ENCODE assay signal across 13 mouse cellular contexts in the genomic region with DNA sequence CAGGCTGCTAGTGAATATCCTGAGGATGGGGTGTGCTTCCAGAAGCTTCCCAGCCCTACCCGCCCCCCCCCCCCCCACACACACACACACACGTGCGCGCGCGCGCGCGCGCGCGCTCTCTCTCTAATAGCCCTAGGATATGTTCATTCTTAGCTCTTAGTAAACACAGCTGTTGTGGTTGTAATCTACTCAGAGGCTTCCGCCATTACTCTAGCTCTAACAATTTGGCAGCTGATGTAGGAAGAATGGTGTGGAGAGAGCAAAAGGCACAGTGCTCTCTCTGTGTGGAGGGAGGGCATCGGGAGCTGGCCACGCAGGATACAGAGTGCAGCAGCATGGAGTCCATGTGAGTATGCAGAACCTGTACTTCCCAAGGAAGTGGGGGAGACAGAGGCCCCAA.
DNase-seq lines count a peak whose midpoint lies in the region; ATAC-seq and TF ChIP-seq lines count a peak whose summit lies in the region.
"Had no signal": no experiment of that assay in that cellular context is flagged by ENCODE, and none has a peak within 500 bp of the region (broad histone marks: within the 10 kb centered on the region; RNA-seq: fewer than 3 reads in every experiment).

No protein-coding gene starts in this region.

- H3K27me3 ChIP-seq in E14TG2a.4 (ENCODE audit: insufficient read depth, low read length) = no peaks in the 10 kb centered on the region
- H3K27me3 ChIP-seq in forebrain, embryonic 16.5 days (replicated peaks; ENCODE audit: control insufficient read depth, insufficient read depth, low read length) = no peaks in the 10 kb centered on the region
- H3K27me3 ChIP-seq in limb, embryonic 10.5 days (ENCODE audit: low read depth, poor library complexity, severe bottlenecking) = no peaks in the 10 kb centered on the region
- H3K27me3 ChIP-seq: heart, embryonic 13.5 days; liver, embryonic 12.5 days had no signal

- TF ChIP-seq CTCF in E14TG2a.4 (conservative IDR thresholded peaks at IDR 0.05; ENCODE audit: low read length) = no peak

- WGBS in forebrain, embryonic 16.5 days = 48% methylated on average over 14 of the region's 15 CpGs
- WGBS in limb, embryonic 10.5 days = 75% methylated on average over 15 of the region's 15 CpGs

- peaks cover 11% of the 10 kb centered on the region for H3K4me1 ChIP-seq in E14TG2a.4 (replicated peaks; ENCODE audit: low read depth, low read length)
- peaks cover 26% of the 10 kb centered on the region for H3K4me1 ChIP-seq in forebrain, embryonic 16.5 days (replicated peaks; ENCODE audit: control insufficient read depth, insufficient read depth, low read length)
- peaks cover 22% of the 10 kb centered on the region for H3K4me1 ChIP-seq in limb, embryonic 10.5 days

- no peak overlapping the region for H3K9ac ChIP-seq in forebrain, embryonic 16.5 days (replicated peaks; ENCODE audit: low read depth, low read length)
- H3K9ac ChIP-seq: heart, embryonic 13.5 days; liver, embryonic 12.5 days had no signal

- H3K36me3 ChIP-seq in E14TG2a.4 (ENCODE audit: insufficient read depth, low read length) = no peaks in the 10 kb centered on the region
- no peaks in the 10 kb centered on the region for H3K36me3 ChIP-seq in forebrain, embryonic 16.5 days (ENCODE audit: control insufficient read depth, insufficient read depth)
- H3K36me3 ChIP-seq in limb, embryonic 10.5 days = peaks cover 6% of the 10 kb centered on the region; the same call in 1 of the 2 replicates

- H3K4me2 ChIP-seq in forebrain, embryonic 16.5 days (ENCODE audit: low read length) = no peak overlapping the region
- H3K4me2 ChIP-seq: heart, embryonic 13.5 days; liver, embryonic 12.5 days had no signal

- H3K4me3 ChIP-seq in E14TG2a.4 (replicated peaks; ENCODE audit: low read length) = peak overlapping the region; percentile 48
- H3K4me3 ChIP-seq in forebrain, embryonic 16.5 days (replicated peaks; ENCODE audit: low read length) = no peak overlapping the region
- H3K4me3 ChIP-seq in limb, embryonic 10.5 days = no peak overlapping the region
- H3K4me3 ChIP-seq: heart, embryonic 13.5 days; layer of hippocampus, adult 2 months; liver, embryonic 12.5 days had no signal

- ATAC-seq in forebrain, embryonic 16.5 days = peak; percentile 54
- ATAC-seq: liver, embryonic 12.5 days had no signal

- DNase-seq in ZHBTc4 (ENCODE audit: low read depth, low spot score) (peak; percentile 16), MN1 (ENCODE audit: low spot score) (no peak)
- DNase-seq in limb, embryonic 10.5 days (ENCODE audit: low spot score) = no peak
- no peak for DNase-seq in frontal cortex, adult 2 months (ENCODE audit: extremely low spot score in 1 of 2, low spot score in 1 of 2)
- no peak for DNase-seq in cerebellum, postnatal 36 days
- DNase-seq: cerebellum, adult 9-11 months; gastrocnemius, postnatal 10 days; lung, postnatal 36 days had no signal

- H3K9me3 ChIP-seq in E14TG2a.4 (ENCODE audit: low read length) = no peaks in the 10 kb centered on the region
- no peaks in the 10 kb centered on the region for H3K9me3 ChIP-seq in forebrain, embryonic 16.5 days (ENCODE audit: control insufficient read depth, low read length)
- H3K9me3 ChIP-seq in limb, embryonic 10.5 days (replicated peaks) = no peaks in the 10 kb centered on the region
- H3K9me3 ChIP-seq: heart, embryonic 13.5 days; liver, embryonic 12.5 days had no signal

- 0 out of 2 replicates have a peak overlapping the region, but pooled peaks have one; percentile 15 for H3K27ac ChIP-seq in forebrain, embryonic 16.5 days (ENCODE audit: low read length)
- H3K27ac ChIP-seq in limb, embryonic 10.5 days = peak overlapping the region; percentile 19; the same call in 1 of the 2 replicates
- H3K27ac ChIP-seq: heart, embryonic 13.5 days; liver, embryonic 12.5 days had no signal
